Mouse (Mus musculus) cerebellum, adult 9-10 months (tissue): ENCODE measurements at regions not wholly inside any gene's neighbourhood (a gene's known extent, or its start where the extent isn't known, plus 50 kb on each side); places are given as distances from the start of the nearest gene placed in this dataset.

ENCODE experiments used
- DNase-seq: peaks from one replicate; pipeline ENCODE4 v3.0.0; 2022

DNA sequence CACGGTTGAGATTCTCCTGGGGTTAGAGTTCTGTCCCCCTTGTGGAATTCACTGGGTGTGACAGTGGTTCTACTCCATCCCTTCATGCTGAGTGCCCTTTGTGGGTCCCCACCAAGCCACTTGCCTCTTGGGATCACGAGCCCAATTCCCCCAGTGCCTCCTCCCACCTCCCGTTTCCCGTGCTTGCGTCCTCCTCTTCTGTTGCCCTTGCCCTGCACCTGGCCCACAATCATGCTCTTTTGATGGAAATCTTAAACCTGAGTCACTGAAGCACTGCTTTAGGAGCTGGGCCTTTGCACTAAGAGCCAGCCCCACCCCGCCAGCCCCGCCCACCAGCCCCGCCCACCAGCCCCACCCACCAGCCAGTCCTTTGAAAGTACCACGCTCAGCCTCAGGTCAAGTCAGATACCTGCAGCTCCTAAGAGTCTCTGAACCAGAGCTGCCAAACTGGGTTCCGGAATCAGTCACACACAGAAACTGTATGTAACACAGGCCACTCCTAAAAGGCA lies 79.8 kb upstream of the Sertad2 start:
- no peak for DNase-seq

DNA sequence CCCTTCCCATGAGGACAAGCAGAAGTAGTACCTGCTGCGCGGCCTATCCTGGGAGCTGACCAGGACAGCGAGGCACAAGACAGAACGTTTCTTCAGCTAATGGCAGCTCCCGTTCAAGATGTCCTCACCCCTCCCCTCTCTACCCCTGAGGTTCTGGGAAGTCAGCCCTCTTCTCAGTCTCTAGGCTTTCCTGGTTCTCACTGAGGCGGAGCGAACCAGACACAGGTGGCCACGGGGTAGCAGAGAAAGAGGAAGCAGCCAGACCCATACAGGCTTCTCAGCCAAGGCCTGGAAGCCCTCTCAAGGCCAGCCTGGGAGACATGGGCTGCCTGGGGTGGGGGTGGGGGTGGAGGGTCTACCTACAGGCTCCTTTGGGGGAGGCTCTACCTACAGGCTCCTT lies 78.5 kb upstream of the Sertad2 start:
- DNase-seq = no peak

DNA sequence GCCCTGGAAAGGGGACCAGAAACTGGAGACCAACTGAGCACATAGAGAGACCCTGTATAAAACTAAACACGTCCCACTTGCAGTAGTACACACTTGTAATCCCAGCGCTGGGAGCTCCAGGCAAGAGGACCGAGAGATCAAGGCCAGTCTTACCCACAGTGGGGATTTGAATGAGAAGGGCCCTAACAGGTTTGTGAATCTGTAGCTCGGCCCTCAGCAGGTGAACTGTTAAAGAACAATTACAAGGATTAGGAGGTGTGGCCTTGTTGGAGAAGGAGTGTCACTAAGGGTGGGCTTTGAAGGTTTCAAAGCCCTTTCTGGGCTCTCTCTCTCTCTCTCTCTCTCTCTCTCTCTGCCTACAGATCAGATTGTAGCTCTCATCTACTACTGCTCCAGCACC lies 76.5 kb upstream of the Sertad2 start:
- DNase-seq = no peak

DNA sequence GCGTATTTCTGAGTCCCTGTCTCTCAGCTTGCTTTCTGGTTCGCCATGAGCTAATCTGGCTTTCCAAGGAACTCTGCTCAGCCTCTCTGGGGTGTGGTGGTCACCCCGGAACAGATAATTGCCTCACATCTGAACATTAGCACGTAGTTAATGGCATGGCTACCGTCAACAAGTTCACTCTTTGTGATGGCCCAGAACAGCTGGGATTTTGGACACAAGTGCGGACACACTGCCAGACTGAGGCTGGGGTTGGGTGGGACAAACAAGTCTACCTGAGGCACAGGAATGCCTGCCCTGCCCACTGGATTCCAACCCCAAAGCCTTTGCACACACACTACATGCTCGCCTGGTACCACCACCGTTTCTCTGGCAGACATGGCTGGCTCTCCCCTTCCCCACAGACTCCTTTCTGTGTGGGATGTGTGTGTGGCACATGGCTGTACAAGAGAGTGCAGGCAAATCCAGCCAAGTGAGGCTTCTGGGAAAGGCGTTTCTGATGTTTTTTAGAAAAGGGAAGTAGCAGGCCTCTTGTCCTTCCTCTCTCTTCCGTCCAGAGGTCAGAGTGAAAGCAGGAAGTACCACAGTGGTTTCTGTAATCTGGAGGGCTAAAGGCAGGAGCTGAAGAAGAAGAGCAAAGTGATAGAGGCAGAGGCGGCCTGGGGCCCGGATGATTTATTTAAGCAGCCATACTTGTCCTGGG lies 74.6 kb upstream of the Sertad2 start:
- DNase-seq = no peak

DNA sequence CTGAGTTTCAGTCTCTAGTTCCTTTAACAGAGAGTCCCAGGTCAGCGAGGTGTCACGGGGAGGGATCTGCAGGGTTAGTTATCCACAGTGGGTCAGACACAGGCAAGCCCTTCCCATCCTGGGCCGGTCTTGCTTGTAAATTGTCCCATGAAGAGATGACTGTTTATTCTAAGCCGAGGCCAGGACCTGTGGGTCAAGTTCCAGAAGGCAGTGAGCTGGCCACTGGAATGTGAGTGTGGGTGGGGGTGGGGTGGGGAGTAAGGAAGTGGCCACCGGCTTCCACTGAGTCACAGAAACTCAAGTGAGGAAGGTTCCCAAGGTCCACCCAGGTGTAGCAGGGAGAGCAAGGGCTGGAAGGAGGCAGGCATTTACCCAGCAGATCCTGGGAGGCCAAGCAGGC lies 73.7 kb upstream of the Sertad2 start:
- no peak for DNase-seq

DNA sequence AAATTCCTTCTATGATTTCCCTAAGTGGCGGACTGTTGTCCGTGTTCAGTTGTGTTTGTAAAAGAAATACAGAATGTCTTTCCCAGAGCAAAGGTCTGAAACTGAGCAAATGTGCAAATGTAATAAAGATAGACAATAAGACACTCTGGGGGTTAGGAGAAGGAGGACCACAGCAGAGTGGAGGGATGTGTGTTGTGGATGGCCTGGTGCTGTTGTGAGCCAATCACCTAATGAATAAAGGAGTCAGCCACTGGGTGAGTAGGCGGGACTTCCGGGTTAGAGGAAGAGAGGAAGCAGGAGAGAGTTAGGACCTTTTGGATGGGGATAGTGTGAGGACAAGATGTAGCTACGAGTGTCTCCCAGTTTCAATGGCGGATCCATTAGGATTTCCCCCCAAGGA lies 72.7 kb upstream of the Sertad2 start:
- DNase-seq = no peak

DNA sequence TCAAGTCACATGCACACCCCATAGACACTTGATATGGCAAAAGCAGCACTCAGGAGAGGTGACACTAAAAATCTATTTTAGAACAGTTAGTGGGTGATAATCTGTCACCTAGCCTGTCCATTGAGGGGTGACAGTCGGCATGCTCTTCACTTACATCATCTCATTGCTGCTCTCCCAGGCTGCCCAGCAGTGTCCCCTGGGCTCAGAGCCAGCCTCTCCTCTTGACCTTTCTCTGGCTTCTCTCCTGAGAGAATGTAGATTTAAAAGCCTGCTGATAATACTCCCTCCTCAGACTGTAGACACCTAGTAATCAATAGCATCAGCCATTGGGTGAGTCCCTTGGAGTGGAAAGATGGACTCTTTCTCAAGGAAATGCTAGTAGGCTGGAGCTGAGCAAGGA lies 70.7 kb upstream of the Sertad2 start:
- no peak for DNase-seq

DNA sequence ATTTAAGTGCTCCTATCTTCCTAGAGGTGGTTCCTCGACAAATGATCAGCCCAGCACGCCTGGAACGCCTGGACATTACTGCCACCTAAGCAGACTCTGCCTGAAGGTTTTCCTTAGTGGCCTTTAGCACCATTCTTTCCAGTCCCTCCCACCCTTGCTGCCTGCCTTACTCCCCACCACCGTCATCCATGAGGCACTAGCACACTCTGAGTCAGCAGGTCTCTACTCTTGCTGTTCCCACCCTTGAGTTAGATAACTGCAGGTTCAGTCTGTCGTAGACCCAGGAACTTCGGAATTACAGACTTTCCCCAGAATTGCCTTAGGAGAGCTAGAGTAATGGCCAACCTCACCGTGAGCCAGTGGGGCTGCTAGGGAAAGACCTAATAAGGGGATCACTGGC lies 67.4 kb upstream of the Sertad2 start:
- no peak for DNase-seq

DNA sequence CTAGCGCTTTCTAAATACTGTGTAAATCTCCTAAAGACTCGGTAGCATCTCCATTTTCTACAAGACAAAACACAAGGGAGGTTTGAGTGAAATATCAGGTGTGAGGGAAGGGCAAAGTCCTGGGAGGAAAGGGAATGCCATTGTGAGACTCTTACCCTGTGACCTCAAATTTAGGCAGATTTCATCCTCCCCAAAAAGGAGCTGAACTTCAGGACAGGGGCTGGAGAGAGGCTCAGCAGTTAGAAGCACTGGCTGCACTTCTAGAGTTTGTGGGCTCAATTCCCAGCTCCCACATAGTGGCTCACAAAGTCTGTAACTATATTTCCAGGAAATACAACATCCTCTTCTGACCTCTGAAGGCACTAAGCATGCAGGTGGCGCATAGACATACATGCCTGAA lies 66.6 kb upstream of the Sertad2 start:
- DNase-seq = no peak

DNA sequence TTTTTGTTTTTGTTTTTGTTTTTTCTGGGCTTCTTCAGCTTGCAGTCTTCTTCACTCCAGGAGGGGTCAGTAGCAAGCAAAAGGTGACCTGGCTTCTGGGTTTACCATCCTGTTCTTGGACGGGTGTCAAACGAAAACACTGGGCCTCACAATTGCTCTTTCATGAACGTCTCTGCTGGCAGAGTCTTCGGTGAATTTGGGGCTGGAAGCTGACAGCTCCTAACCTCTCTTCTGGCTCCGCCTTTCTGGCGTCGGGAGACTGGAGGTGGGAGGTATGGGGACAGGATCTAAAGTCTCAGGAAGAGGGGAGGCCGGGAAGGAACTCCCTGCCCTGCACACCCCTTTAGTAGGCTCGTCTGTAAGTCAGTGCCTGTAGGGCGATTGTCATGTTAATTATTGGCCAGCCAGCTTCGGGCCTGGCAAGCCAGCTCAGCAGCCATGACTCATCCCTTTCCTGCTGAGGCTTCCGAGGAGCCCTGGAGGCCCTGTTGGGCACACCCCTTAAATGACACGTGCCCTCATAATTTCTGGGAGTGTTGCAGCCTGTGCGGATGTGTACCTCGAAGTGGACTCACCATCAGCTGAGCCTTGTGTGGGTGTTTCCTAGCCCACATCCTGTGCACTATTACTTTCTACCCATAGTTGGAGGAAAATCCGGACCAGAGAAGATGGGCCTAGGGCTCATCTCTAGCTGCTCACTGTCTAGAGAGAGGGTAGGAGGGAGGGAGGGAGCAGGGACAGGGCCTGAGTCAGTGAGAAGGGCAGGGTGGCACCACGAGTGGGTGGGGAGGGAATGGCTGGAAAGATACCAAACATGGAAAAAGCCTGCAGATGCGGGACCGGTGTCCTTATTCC lies 65.6 kb upstream of the Sertad2 start:
- DNase-seq = peak; percentile 70

DNA sequence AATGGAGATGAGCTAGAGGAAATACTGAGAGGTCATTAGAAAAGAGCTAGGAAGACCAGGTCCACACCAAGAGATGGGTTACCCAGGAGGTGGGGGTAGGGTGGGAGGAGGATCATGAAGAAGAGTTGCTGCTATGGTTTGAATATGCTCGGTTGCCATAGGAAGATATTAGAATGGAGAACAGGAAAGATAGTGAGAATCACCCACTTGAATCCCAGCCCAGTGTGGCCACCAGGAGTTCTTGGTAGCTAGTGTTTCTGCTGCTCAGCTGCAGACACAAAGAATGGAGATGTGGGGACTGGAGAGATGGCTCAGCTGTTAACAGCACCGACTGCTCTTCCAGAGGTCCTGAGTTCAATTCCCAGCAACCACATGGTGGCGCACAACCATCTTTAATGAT lies 62.4 kb upstream of the Sertad2 start:
- no peak for DNase-seq

DNA sequence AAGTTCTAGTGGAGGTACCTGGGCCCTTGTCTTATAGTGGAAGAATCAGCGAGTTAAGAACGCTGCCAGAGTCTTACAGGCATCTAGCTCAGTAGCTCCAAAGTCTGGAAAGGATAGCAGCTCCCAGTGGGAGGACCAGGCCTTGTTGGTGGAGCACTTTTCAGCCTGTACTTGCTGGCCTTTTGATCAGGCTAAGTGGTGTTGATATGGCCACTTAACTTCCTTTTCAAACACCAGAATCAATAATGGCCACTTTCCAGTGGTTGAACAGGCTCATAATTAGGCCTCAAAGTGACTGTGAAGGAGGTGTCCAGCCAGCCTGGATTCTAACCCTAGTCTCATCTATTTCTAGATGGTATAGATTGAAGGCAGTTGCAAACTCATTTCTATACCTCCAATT lies 57.7 kb upstream of the Sertad2 start:
- DNase-seq = no peak
